Mouse (Mus musculus) cerebellum, adult 9-11 months (tissue): ENCODE results near the gene Myo1d.
A peak's percentile ranks its signal among the peaks of the same experiment; 100 is the strongest.

ENCODE experiments used
- DNase-seq: peaks from one replicate; pipeline ENCODE4 v3.0.0; 2022

The Myo1d gene

GRCm38 (mm10) chr11:80602707-80603441 lies 177.0 kb downstream of the Myo1d start:
- DNase-seq, result peak; percentile 78

- DNase-seq, result peak; percentile 31
Measured at GRCm38 (mm10) chr11:80602041-80602458, 177.8 kb downstream of the Myo1d start.

GRCm38 (mm10) chr11:80601040-80601864 lies 178.6 kb downstream of the Myo1d start:
- DNase-seq, result no peak

GRCm38 (mm10) chr11:80595482-80595881 lies 184.3 kb downstream of the Myo1d start:
- no peak for DNase-seq

GRCm38 (mm10) chr11:80589387-80589786 lies 190.4 kb downstream of the Myo1d start:
- DNase-seq, result no peak

- no peak for DNase-seq
Measured at GRCm38 (mm10) chr11:80585761-80586160, 194.1 kb downstream of the Myo1d start.

- DNase-seq, result no peak
Measured at GRCm38 (mm10) chr11:80585211-80585610, 194.6 kb downstream of the Myo1d start.

GRCm38 (mm10) chr11:80580494-80580893 lies 199.3 kb downstream of the Myo1d start:
- DNase-seq, result no peak

GRCm38 (mm10) chr11:80577747-80578640 lies 201.8 kb downstream of the Myo1d start:
- peak; percentile 88 for DNase-seq

GRCm38 (mm10) chr11:80575794-80576193 lies 204.0 kb downstream of the Myo1d start:
- DNase-seq, result no peak

- no peak for DNase-seq
Measured at GRCm38 (mm10) chr11:80566286-80566685, 213.5 kb downstream of the Myo1d start.

- DNase-seq, result peak; percentile 52
Measured at GRCm38 (mm10) chr11:80564975-80565965, 214.6 kb downstream of the Myo1d start.

GRCm38 (mm10) chr11:80562479-80562878 lies 217.3 kb downstream of the Myo1d start:
- DNase-seq, result no peak

- DNase-seq, result no peak
Measured at GRCm38 (mm10) chr11:80560770-80561169, 219.1 kb downstream of the Myo1d start.

- DNase-seq, result no peak
Measured at GRCm38 (mm10) chr11:80555416-80555815, 224.4 kb downstream of the Myo1d start.

GRCm38 (mm10) chr11:80553046-80553445 lies 226.8 kb downstream of the Myo1d start:
- DNase-seq, result no peak

- DNase-seq, result peak; percentile 59
Measured at GRCm38 (mm10) chr11:80551634-80552033, 228.2 kb downstream of the Myo1d start.

- peak; percentile 14 for DNase-seq
Measured at GRCm38 (mm10) chr11:80550264-80550663, 229.6 kb downstream of the Myo1d start.

GRCm38 (mm10) chr11:80549854-80550253 lies 230.0 kb downstream of the Myo1d start:
- no peak for DNase-seq

GRCm38 (mm10) chr11:80546233-80546632 lies 233.6 kb downstream of the Myo1d start:
- no peak for DNase-seq

- DNase-seq, result no peak
Measured at GRCm38 (mm10) chr11:80539056-80539455, 240.8 kb downstream of the Myo1d start.

GRCm38 (mm10) chr11:80532966-80533365 lies 246.9 kb downstream of the Myo1d start:
- no peak for DNase-seq
